Mouse (Mus musculus) limb, embryonic 10.5 days (tissue): ENCODE measurements at regions not wholly inside any gene's neighbourhood (a gene's known extent, or its start where the extent isn't known, plus 50 kb on each side); places are given as distances from the start of the nearest gene placed in this dataset.
A peak's percentile ranks its signal among the peaks of the same experiment; 100 is the strongest.

Experiments used
- DNase-seq: peaks from one replicate; pipeline ENCODE4 v3.0.0-alpha.2; 2017; ENCODE audit warnings: low spot score
- H3K27ac ChIP-seq: fragments of 300-500 bp; sonication (generic); 2 replicates; pipeline ENCODE4 v1.5.1; 2016; ENCODE audit warnings: mild to moderate bottlenecking
- H3K27me3 ChIP-seq: fragments of 300-500 bp; sonication (generic); 2 replicates; pipeline ENCODE4 v1.6.1; 2016; ENCODE audit warnings: low read depth, mild to moderate bottlenecking; ENCODE audit not compliant: poor library complexity, severe bottlenecking
- H3K36me3 ChIP-seq: fragments of 300-500 bp; sonication (generic); 2 replicates; pipeline ENCODE4 v1.6.1; 2016; ENCODE audit warnings: mild to moderate bottlenecking, moderate library complexity
- H3K4me1 ChIP-seq: fragments of 300-500 bp; sonication (generic); 2 replicates; pipeline ENCODE4 v1.6.1; 2016
- H3K4me3 ChIP-seq: fragments of 300-500 bp; sonication (generic); 2 replicates; pipeline ENCODE4 v1.5.1; 2016; ENCODE audit warnings: mild to moderate bottlenecking, moderate library complexity
- H3K9me3 ChIP-seq: fragments of 300-500 bp; sonication (generic); replicated peaks from 2 replicates; pipeline ENCODE4 v1.6.1; 2016; ENCODE audit warnings: mild to moderate bottlenecking
- WGBS: fragments of 180-500 bp; shearing (Covaris S2); methylation state at CpG from one replicate; pipeline ENCODE4 v1.1.7; 2016; 5-methylcytosine and 5-hydroxymethylcytosine counted together

- Histone ChIP-seq H3K4me1 (peaks cover 34% of the 10 kb centered on the region), H3K4me3 (no peak overlapping the region), H3K27me3 (no peaks in the 10 kb centered on the region), H3K9me3 (no peaks in the 10 kb centered on the region), H3K27ac (no peak overlapping the region), H3K36me3 (no peaks in the 10 kb centered on the region)
- no peak for DNase-seq
- 82% methylated on average over 1 of the region's 1 CpGs for WGBS
These were observed 166.4 kb upstream of the Zmiz1 start for GRCm38 (mm10) chr14:25292557-25292956.

- Histone ChIP-seq H3K4me3 (no peak overlapping the region), H3K36me3 (no peaks in the 10 kb centered on the region), H3K4me1 (peaks cover 34% of the 10 kb centered on the region), H3K27ac (no peak overlapping the region), H3K27me3 (no peaks in the 10 kb centered on the region), H3K9me3 (no peaks in the 10 kb centered on the region)
- WGBS: 50% methylated on average over 4 of the region's 4 CpGs
- no peak for DNase-seq
These were observed 164.8 kb upstream of the Zmiz1 start for GRCm38 (mm10) chr14:25294226-25294625.

- no peak for DNase-seq
- Histone ChIP-seq H3K4me1 (peaks cover 36% of the 10 kb centered on the region), H3K36me3 (no peaks in the 10 kb centered on the region), H3K9me3 (no peaks in the 10 kb centered on the region), H3K27me3 (no peaks in the 10 kb centered on the region), H3K4me3 (no peak overlapping the region), H3K27ac (peak overlapping the region; percentile 56; the same call in 1 of the 2 replicates)
- 64% methylated on average over 5 of the region's 5 CpGs for WGBS
These were observed 163.2 kb upstream of the Zmiz1 start for GRCm38 (mm10) chr14:25295688-25296350.

- Histone ChIP-seq H3K27me3 (no peaks in the 10 kb centered on the region), H3K36me3 (no peaks in the 10 kb centered on the region), H3K9me3 (no peaks in the 10 kb centered on the region), H3K27ac (peak overlapping the region; percentile 23; the same call in 1 of the 2 replicates), H3K4me3 (no peak overlapping the region), H3K4me1 (peaks cover 41% of the 10 kb centered on the region)
- 86% methylated on average over 3 of the region's 3 CpGs for WGBS
- no peak for DNase-seq
These were observed 159.3 kb upstream of the Zmiz1 start for GRCm38 (mm10) chr14:25299673-25300190.

GRCm38 (mm10) chr14:25301336-25302031, 157.5 kb upstream of the Zmiz1 start:
- no peak for DNase-seq
- Histone ChIP-seq H3K9me3 (no peaks in the 10 kb centered on the region), H3K27me3 (no peaks in the 10 kb centered on the region), H3K4me3 (no peak overlapping the region), H3K4me1 (peaks cover 42% of the 10 kb centered on the region), H3K36me3 (no peaks in the 10 kb centered on the region), H3K27ac (peak overlapping the region; percentile 39; the same call in 1 of the 2 replicates)
- 48% methylated on average over 9 of the region's 9 CpGs for WGBS

GRCm38 (mm10) chr14:25304391-25304851, 154.6 kb upstream of the Zmiz1 start:
- H3K27me3 ChIP-seq: 0 out of 2 replicates have a peak, but pooled peaks cover 6% of the 10 kb centered on the region
- peak overlapping the region; percentile 85 for H3K27ac ChIP-seq
- DNase-seq: peak; percentile 70
- H3K9me3 ChIP-seq: no peaks in the 10 kb centered on the region
- H3K36me3 ChIP-seq: no peaks in the 10 kb centered on the region
- peaks cover 59% of the 10 kb centered on the region for H3K4me1 ChIP-seq
- 0 out of 2 replicates have a peak overlapping the region, but pooled peaks have one; percentile 8 for H3K4me3 ChIP-seq
- WGBS: 2% methylated on average over 9 of the region's 9 CpGs

- peaks cover 66% of the 10 kb centered on the region for H3K4me1 ChIP-seq
- H3K27me3 ChIP-seq: peaks cover 6% of the 10 kb centered on the region; the same call in 1 of the 2 replicates
- H3K27ac ChIP-seq: peak overlapping the region; percentile 68
- peak; percentile 30 for DNase-seq
- no peak overlapping the region for H3K4me3 ChIP-seq
- H3K9me3 ChIP-seq: no peaks in the 10 kb centered on the region
- 79% methylated on average over 7 of the region's 7 CpGs for WGBS
- no peaks in the 10 kb centered on the region for H3K36me3 ChIP-seq
These were observed 152.8 kb upstream of the Zmiz1 start for GRCm38 (mm10) chr14:25306166-25306565.

GRCm38 (mm10) chr14:25306961-25307654, 151.9 kb upstream of the Zmiz1 start:
- Histone ChIP-seq H3K4me3 (no peak overlapping the region), H3K9me3 (no peaks in the 10 kb centered on the region), H3K4me1 (peaks cover 64% of the 10 kb centered on the region), H3K36me3 (no peaks in the 10 kb centered on the region), H3K27me3 (peaks cover 6% of the 10 kb centered on the region; the same call in 1 of the 2 replicates), H3K27ac (peak overlapping the region; percentile 68)
- no peak for DNase-seq
- 79% methylated on average over 3 of the region's 3 CpGs for WGBS

- Histone ChIP-seq H3K4me1 (peaks cover 67% of the 10 kb centered on the region), H3K27ac (peak overlapping the region; percentile 68), H3K27me3 (peaks cover 6% of the 10 kb centered on the region; the same call in 1 of the 2 replicates), H3K36me3 (no peaks in the 10 kb centered on the region), H3K9me3 (no peaks in the 10 kb centered on the region), H3K4me3 (no peak overlapping the region)
- 71% methylated on average over 3 of the region's 3 CpGs for WGBS
- no peak for DNase-seq
These were observed 150.9 kb upstream of the Zmiz1 start for GRCm38 (mm10) chr14:25308051-25308450.

GRCm38 (mm10) chr14:25310671-25311151, 148.3 kb upstream of the Zmiz1 start:
- no peak overlapping the region for H3K4me3 ChIP-seq
- peaks cover 54% of the 10 kb centered on the region for H3K4me1 ChIP-seq
- no peaks in the 10 kb centered on the region for H3K9me3 ChIP-seq
- DNase-seq: no peak
- H3K27ac ChIP-seq: peak overlapping the region; percentile 77
- WGBS: 47% methylated on average over 4 of the region's 4 CpGs
- no peaks in the 10 kb centered on the region for H3K36me3 ChIP-seq
- H3K27me3 ChIP-seq: peaks cover 21% of the 10 kb centered on the region

GRCm38 (mm10) chr14:25311475-25311874, 147.5 kb upstream of the Zmiz1 start:
- Histone ChIP-seq H3K27ac (0 out of 2 replicates have a peak overlapping the region, but pooled peaks have one; percentile 77), H3K4me1 (peaks cover 46% of the 10 kb centered on the region), H3K27me3 (peaks cover 28% of the 10 kb centered on the region), H3K36me3 (no peaks in the 10 kb centered on the region), H3K9me3 (no peaks in the 10 kb centered on the region), H3K4me3 (no peak overlapping the region)
- WGBS: 83% methylated on average over 3 of the region's 3 CpGs
- DNase-seq: no peak

- no peak overlapping the region for H3K4me3 ChIP-seq
- 42% methylated on average over 7 of the region's 7 CpGs for WGBS
- no peak for DNase-seq
- peaks cover 34% of the 10 kb centered on the region for H3K27me3 ChIP-seq
- no peaks in the 10 kb centered on the region for H3K36me3 ChIP-seq
- H3K27ac ChIP-seq: no peak overlapping the region; the same call in 1 of the 2 replicates
- no peaks in the 10 kb centered on the region for H3K9me3 ChIP-seq
- H3K4me1 ChIP-seq: peaks cover 42% of the 10 kb centered on the region
These were observed 146.8 kb upstream of the Zmiz1 start for GRCm38 (mm10) chr14:25312135-25312534.
